Mouse (Mus musculus) kidney, embryonic 15.5 days (tissue): ENCODE results near the gene Map1lc3b. TPM values are rescaled to one million over a fixed set of nuclear protein-coding genes. Genes with fewer than 3 reads are reported as not detected.

Experiments
- ATAC-seq: fragments of 200-750 bp; cut with Nextera tagmentation; replicated peaks from 2 replicates; pipeline ENCODE4 v1.8.0; 2017; ENCODE audit warnings: moderate TSS enrichment; ENCODE audit not compliant: low FRiP score
- H3K27ac ChIP-seq: fragments of 300-500 bp; sonication (generic); 2 replicates; pipeline ENCODE4 v1.5.1; 2015; ENCODE audit warnings: mild to moderate bottlenecking, inconsistent platforms
- H3K27me3 ChIP-seq: fragments of 300-500 bp; sonication (generic); 2 replicates; pipeline ENCODE4 v1.6.1; 2015; ENCODE audit warnings: inconsistent platforms
- H3K36me3 ChIP-seq: fragments of 300-500 bp; sonication (generic); 2 replicates; pipeline ENCODE4 v1.6.1; 2015; ENCODE audit warnings: inconsistent platforms
- H3K4me1 ChIP-seq: fragments of 300-500 bp; sonication (generic); 2 replicates; pipeline ENCODE4 v1.6.1; 2015; ENCODE audit warnings: inconsistent platforms
- H3K4me2 ChIP-seq: fragments of 300-500 bp; sonication (generic); 2 replicates; pipeline ENCODE4 v1.6.1; 2015; ENCODE audit warnings: moderate library complexity, mild to moderate bottlenecking, inconsistent platforms
- H3K4me3 ChIP-seq: fragments of 300-500 bp; sonication (generic); replicated peaks from 2 replicates; pipeline ENCODE4 v1.5.1; 2015; ENCODE audit warnings: mild to moderate bottlenecking, inconsistent platforms
- H3K9ac ChIP-seq: fragments of 300-500 bp; sonication (generic); 2 replicates; pipeline ENCODE4 v1.6.1; 2015; ENCODE audit warnings: mild to moderate bottlenecking, inconsistent platforms
- H3K9me3 ChIP-seq: fragments of 300-500 bp; sonication (generic); replicated peaks from 2 replicates; pipeline ENCODE4 v1.6.1; 2016; ENCODE audit warnings: inconsistent platforms
- WGBS: fragments of 180-500 bp; shearing (Covaris S2); methylation state at CpG from one replicate; pipeline ENCODE4 v1.1.7; 2015; ENCODE audit warnings: mixed read lengths; 5-methylcytosine and 5-hydroxymethylcytosine counted together
- polyA plus RNA-seq: library from polyadenylated mRNA; unstranded; fragments of >200 nt; fragmentation: Nextera tagmentation; extraction: Ambion mirVana; gene quantifications from 2 replicates; pipeline ENCODE4 v1.2.1, GENCODE M21; 2015

Gene Map1lc3b
- polyA plus RNA-seq: 183 and 189 TPM in 2 replicates

DNA sequence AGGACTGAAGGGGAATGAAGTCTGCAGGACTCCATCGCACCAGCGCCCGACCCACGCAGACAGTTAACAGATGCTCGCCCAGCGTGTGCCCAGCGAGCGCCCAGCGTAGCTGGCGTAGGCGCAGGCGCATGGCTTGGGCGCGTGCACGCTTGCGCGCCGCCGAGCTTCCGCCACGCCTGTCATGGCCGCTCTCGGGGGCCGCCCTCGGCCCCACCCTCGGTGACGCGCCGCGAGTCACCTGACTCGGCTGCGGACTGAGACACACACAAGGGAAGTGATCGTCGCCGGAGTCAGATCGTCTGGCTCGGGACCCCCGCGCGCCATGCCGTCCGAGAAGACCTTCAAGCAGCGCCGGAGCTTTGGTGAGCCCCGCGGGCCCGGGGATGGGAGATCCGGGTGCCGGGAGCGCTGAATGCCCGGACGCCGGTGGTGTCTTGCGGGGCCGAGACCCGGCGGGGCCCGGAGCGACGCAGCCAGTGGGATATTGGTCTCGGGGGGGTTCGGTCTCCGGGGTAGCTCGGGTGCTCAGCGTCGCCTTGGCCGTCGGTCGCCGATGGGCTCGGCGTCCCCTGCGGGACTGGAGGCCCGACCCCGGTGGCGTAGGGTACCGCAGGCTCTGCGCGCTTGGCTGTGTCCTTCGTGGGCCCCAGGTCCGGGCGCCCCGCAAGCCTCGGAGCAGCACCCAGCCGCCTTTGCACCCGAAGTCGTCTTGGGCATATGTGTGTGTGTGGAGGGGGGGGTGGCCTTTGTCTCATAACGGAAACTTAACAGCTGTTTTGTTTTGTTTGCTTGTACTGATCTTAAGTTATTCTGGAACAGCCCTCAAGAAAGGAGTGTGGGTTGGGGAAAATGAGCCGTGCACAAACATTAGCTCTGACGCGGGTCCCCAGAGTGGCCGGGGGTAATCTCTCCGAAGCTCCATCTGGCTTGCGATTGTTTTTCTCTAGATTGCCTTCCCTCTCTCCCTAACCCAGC lies at the start of gene Map1lc3b:
Gene Map1lc3b, plus strand, starts transcription at position 159 of the 975 bp plus-strand sequence.
- H3K9ac ChIP-seq: peak within 1 kb of the TSS; percentile 98
- H3K4me3 ChIP-seq: peak within 1 kb of the TSS; percentile 98
- peaks cover 32% of the 10 kb centered on the region for H3K4me1 ChIP-seq
- peak within 1 kb of the TSS; percentile 75 for H3K27ac ChIP-seq
- under 1% methylated on average over 94 of the region's 94 CpGs for WGBS
- ATAC-seq: peak; percentile 89
- H3K4me2 ChIP-seq: peak within 1 kb of the TSS; percentile 92
- H3K9me3 ChIP-seq: no peaks in the 10 kb centered on the region
- no peaks in the 10 kb centered on the region for H3K27me3 ChIP-seq
- peaks cover 24% of the 10 kb centered on the region for H3K36me3 ChIP-seq

DNA sequence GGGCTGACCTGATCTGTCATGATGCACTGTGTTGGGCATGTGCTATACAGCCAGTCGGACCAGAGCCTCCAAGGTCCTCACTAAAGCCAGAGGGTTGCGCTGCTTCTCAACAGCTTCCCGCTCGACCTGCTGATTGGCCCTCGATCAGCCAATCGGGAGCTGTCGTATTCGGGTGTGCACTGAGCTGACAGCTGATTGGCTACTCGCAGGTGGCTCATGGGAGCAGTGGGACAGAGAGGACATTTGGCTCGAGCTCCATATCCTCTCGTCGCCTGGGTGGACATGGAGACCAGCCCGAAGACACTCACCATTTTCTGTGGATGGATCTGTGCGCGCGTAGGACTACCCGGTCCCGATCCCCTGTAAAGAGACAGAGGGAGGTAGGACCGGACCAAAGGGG lies 48.3 kb upstream of the Map1lc3b start:
- peaks cover 7% of the 10 kb centered on the region for H3K27me3 ChIP-seq
- ATAC-seq: no peak
- no peaks in the 10 kb centered on the region for H3K36me3 ChIP-seq
- H3K9me3 ChIP-seq: no peaks in the 10 kb centered on the region
- H3K4me1 ChIP-seq: no peaks in the 10 kb centered on the region
- no peak overlapping the region for H3K4me2 ChIP-seq
- H3K9ac ChIP-seq: no peak overlapping the region
- H3K4me3 ChIP-seq: no peak overlapping the region
- no peak overlapping the region for H3K27ac ChIP-seq
- WGBS: 81% methylated on average over 19 of the region's 19 CpGs

DNA sequence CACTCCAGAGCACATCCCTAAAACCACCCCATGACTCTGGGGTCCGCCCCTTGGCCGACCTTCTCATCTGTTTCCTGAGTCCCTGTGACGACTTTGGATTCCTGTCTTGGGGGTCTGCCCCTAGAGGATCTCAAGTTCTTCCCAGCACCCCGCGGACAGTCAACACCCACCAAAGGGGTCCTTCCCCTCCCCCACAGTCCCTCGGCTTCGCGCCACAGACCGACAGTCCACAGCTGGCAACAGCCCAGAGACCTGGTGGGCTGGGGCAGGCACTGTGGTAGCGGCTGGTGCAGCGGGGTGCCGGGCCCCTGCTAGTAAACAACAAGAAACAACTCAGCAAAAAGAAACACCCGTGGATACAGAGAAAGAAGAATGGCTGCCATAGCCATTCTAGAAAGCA lies 47.3 kb upstream of the Map1lc3b start:
- H3K36me3 ChIP-seq: no peaks in the 10 kb centered on the region
- peaks cover 9% of the 10 kb centered on the region for H3K27me3 ChIP-seq
- H3K9ac ChIP-seq: no peak overlapping the region
- WGBS: 61% methylated on average over 13 of the region's 13 CpGs
- no peak overlapping the region for H3K27ac ChIP-seq
- no peak overlapping the region for H3K4me2 ChIP-seq
- no peaks in the 10 kb centered on the region for H3K9me3 ChIP-seq
- ATAC-seq: no peak
- no peak overlapping the region for H3K4me3 ChIP-seq
- no peaks in the 10 kb centered on the region for H3K4me1 ChIP-seq

- Histone ChIP-seq H3K9ac (no peak within 1 kb of the TSS), H3K4me1 (no peaks in the 10 kb centered on the region), H3K9me3 (no peaks in the 10 kb centered on the region), H3K27ac (no peak within 1 kb of the TSS), H3K4me2 (no peak within 1 kb of the TSS), H3K27me3 (peaks cover 6% of the 10 kb centered on the region), H3K4me3 (no peak within 1 kb of the TSS), H3K36me3 (peaks cover under 1% of the 10 kb centered on the region; the same call in 1 of the 2 replicates)
- ATAC-seq: no peak
- 84% methylated on average over 12 of the region's 12 CpGs for WGBS
Observed at GRCm38 (mm10) chr8:121544276-121544785, 45.8 kb upstream of the Map1lc3b start, which contains the start of gene 1700018B08Rik. TSS of gene 1700018B08Rik (minus strand) at chr8:121544320.

- no peaks in the 10 kb centered on the region for H3K9me3 ChIP-seq
- peaks cover 6% of the 10 kb centered on the region; the same call in 1 of the 2 replicates for H3K36me3 ChIP-seq
- H3K9ac ChIP-seq: no peak overlapping the region
- peaks cover 3% of the 10 kb centered on the region; the same call in 1 of the 2 replicates for H3K27me3 ChIP-seq
- no peak overlapping the region for H3K4me2 ChIP-seq
- 76% methylated on average over 11 of the region's 11 CpGs for WGBS
- no peaks in the 10 kb centered on the region for H3K4me1 ChIP-seq
- no peak overlapping the region for H3K27ac ChIP-seq
- ATAC-seq: no peak
- H3K4me3 ChIP-seq: no peak overlapping the region
Observed at GRCm38 (mm10) chr8:121544936-121545335, 45.2 kb upstream of the Map1lc3b start.

DNA sequence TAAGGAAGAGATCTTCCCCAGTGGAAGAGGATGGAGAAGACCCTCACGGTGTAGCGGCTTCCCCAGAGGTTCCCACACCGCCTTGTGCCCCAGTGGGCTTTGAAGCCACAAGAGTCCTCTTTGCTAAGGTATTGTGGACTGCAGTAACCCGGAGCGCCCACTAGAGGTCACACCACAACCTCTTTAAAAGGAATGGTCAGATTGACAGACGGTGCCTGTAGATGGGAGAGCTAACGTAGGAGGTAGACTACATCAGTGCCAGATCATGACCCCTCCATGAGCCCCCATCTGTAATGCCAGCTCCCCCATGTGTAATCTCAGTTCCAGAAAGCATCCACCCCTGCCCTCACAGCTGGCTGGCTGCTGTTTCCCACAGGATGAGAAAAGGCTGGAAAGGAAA lies 43.0 kb upstream of the Map1lc3b start:
- Histone ChIP-seq H3K9me3 (no peaks in the 10 kb centered on the region), H3K4me2 (no peak overlapping the region), H3K4me3 (no peak overlapping the region), H3K9ac (no peak overlapping the region), H3K4me1 (no peaks in the 10 kb centered on the region), H3K36me3 (peaks cover 20% of the 10 kb centered on the region), H3K27me3 (peaks cover 3% of the 10 kb centered on the region; the same call in 1 of the 2 replicates), H3K27ac (no peak overlapping the region)
- ATAC-seq: no peak
- 14% methylated on average over 7 of the region's 7 CpGs for WGBS

DNA sequence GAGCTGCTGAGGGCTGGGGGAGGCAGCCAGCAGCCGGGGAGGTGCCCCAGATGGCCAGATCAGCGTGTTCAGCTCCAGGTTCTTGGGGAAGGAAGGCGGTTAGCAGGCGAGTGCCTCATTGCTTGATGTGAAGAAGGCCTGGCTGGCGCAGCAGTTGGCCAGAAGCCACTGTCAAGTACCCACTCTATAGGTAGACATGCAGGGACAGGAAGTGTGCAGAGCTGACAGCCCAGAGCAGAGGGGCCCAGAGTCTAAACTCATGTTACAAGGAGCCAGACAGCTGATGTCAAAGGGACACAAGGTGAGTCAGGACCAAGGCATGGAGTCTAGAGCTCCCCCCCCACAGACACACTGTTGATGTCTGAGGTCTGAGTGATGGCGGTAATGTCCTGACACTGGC lies 40.1 kb upstream of the Map1lc3b start:
- Histone ChIP-seq H3K9ac (no peak overlapping the region), H3K36me3 (peaks cover 50% of the 10 kb centered on the region), H3K4me3 (no peak overlapping the region), H3K4me2 (no peak overlapping the region), H3K27me3 (peaks cover 3% of the 10 kb centered on the region; the same call in 1 of the 2 replicates), H3K4me1 (no peaks in the 10 kb centered on the region), H3K9me3 (no peaks in the 10 kb centered on the region), H3K27ac (no peak overlapping the region)
- 92% methylated on average over 6 of the region's 6 CpGs for WGBS
- no peak for ATAC-seq

GRCm38 (mm10) chr8:121551065-121551985 lies 38.8 kb upstream of the Map1lc3b start:
- Histone ChIP-seq H3K27me3 (0 out of 2 replicates have a peak, but pooled peaks cover 3% of the 10 kb centered on the region), H3K36me3 (peaks cover 61% of the 10 kb centered on the region), H3K9me3 (no peaks in the 10 kb centered on the region), H3K27ac (no peak overlapping the region), H3K4me1 (no peaks in the 10 kb centered on the region), H3K9ac (no peak overlapping the region), H3K4me3 (no peak overlapping the region), H3K4me2 (no peak overlapping the region)
- 65% methylated on average over 24 of the region's 24 CpGs for WGBS
- ATAC-seq: no peak

DNA sequence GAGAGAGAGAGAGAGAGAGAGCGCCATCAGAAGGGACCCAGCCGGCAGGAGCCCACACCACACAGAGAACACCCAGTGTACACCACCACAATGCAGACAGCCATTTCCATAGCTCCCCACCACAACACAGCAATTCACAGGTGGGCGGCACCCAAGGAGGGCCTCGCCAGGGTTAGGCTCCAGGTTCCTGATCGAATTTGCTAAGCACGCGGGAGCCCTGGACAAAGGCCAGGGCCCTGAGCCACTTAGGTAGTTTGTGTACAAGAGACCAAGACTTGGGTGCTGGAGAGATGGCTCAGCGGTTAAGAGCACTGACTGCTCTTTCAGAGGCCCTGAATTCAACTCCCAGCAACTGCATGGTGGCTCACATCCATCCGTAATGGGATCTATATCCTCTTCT lies 37.7 kb upstream of the Map1lc3b start:
- WGBS: 87% methylated on average over 9 of the region's 9 CpGs
- no peak overlapping the region for H3K27ac ChIP-seq
- H3K4me2 ChIP-seq: no peak overlapping the region
- H3K36me3 ChIP-seq: peaks cover 66% of the 10 kb centered on the region
- no peak for ATAC-seq
- no peaks in the 10 kb centered on the region for H3K4me1 ChIP-seq
- H3K9me3 ChIP-seq: no peaks in the 10 kb centered on the region
- no peak overlapping the region for H3K4me3 ChIP-seq
- no peak overlapping the region for H3K9ac ChIP-seq
- no peaks in the 10 kb centered on the region for H3K27me3 ChIP-seq

GRCm38 (mm10) chr8:121553831-121554475 lies 36.2 kb upstream of the Map1lc3b start:
- Histone ChIP-seq H3K27me3 (no peaks in the 10 kb centered on the region), H3K9ac (no peak overlapping the region), H3K9me3 (no peaks in the 10 kb centered on the region), H3K4me2 (no peak overlapping the region), H3K4me1 (no peaks in the 10 kb centered on the region), H3K36me3 (peaks cover 79% of the 10 kb centered on the region), H3K4me3 (no peak overlapping the region), H3K27ac (no peak overlapping the region)
- no peak for ATAC-seq
- WGBS: 91% methylated on average over 32 of the region's 32 CpGs

GRCm38 (mm10) chr8:121557746-121558145 lies 32.4 kb upstream of the Map1lc3b start:
- WGBS: 80% methylated on average over 11 of the region's 11 CpGs
- no peaks in the 10 kb centered on the region for H3K9me3 ChIP-seq
- no peak overlapping the region for H3K9ac ChIP-seq
- ATAC-seq: no peak
- H3K4me3 ChIP-seq: no peak overlapping the region
- H3K4me1 ChIP-seq: no peaks in the 10 kb centered on the region
- no peak overlapping the region for H3K27ac ChIP-seq
- H3K27me3 ChIP-seq: no peaks in the 10 kb centered on the region
- no peak overlapping the region for H3K4me2 ChIP-seq
- H3K36me3 ChIP-seq: peaks cover 63% of the 10 kb centered on the region
